Mouse (Mus musculus) CH12.LX (cell line): ENCODE data around the gene Ube2u. TPM values are rescaled to one million over a fixed set of nuclear protein-coding genes. Genes with fewer than 3 reads are reported as not detected.
A peak's percentile ranks its signal among the peaks of the same experiment; 100 is the strongest.

ENCODE experiments used
- DNase-seq: peaks from one replicate; pipeline ENCODE4 v3.0.0-alpha.2; 2013; ENCODE audit errors: extremely low read depth
- H3K27ac ChIP-seq: 2 replicates; pipeline ENCODE4 v1.5.1; 2012; ENCODE audit warnings: low read depth, mild to moderate bottlenecking, control low read depth, moderate library complexity; ENCODE audit not compliant: insufficient read depth
- H3K27me3 ChIP-seq: replicated peaks from 2 replicates; pipeline ENCODE3; 2012; ENCODE audit warnings: inconsistent platforms
- H3K36me3 ChIP-seq, 2 experiments: replicated peaks in 1 of 2; 2 replicates each; pipeline versions ENCODE3 to v1.6.1; 2012; ENCODE audit warnings: inconsistent platforms in 1 of 2, low read length in 1 of 2, mild to moderate bottlenecking in 1 of 2, mixed read lengths in 1 of 2, moderate library complexity in 1 of 2; ENCODE audit not compliant: control insufficient read depth in 1 of 2, insufficient read depth in 1 of 2
- H3K4me1 ChIP-seq, 2 experiments: 2 replicates each; pipeline ENCODE4 v1.6.1; 2012; ENCODE audit warnings: inconsistent platforms in 1 of 2, moderate library complexity in 1 of 2; ENCODE audit not compliant: insufficient read depth in 2 of 2, control insufficient read depth in 1 of 2
- H3K4me2 ChIP-seq: 2 replicates; pipeline ENCODE4 v1.6.1; 2012; ENCODE audit warnings: low read depth, mild to moderate bottlenecking, control low read depth; ENCODE audit not compliant: poor library complexity, insufficient read depth, severe bottlenecking
- H3K4me3 ChIP-seq, 3 experiments: fragments of 150-350 bp in 1 of 3; sonication (generic) in 1 of 3; replicated peaks in 1 of 3; 2 replicates each; pipeline versions ENCODE3 to v1.5.1; 2011 to 2012; ENCODE audit warnings: low read depth in 2 of 3, low read length in 2 of 3, mild to moderate bottlenecking in 2 of 3, moderate library complexity in 2 of 3, control low read depth in 1 of 3, improper control_type of control experiment in 1 of 3, inconsistent platforms in 1 of 3, mixed read lengths in 1 of 3; ENCODE audit not compliant: poor library complexity in 1 of 3
- H3K79me2 ChIP-seq: replicated peaks from 2 replicates; pipeline ENCODE4 v1.6.1; 2012; ENCODE audit warnings: mild to moderate bottlenecking, moderate library complexity; ENCODE audit not compliant: control insufficient read depth, poor library complexity, insufficient read depth, severe bottlenecking; ENCODE audit errors: extremely low read depth
- H3K9ac ChIP-seq: 2 replicates; pipeline ENCODE4 v1.6.1; 2012; ENCODE audit warnings: low read depth, mild to moderate bottlenecking, control low read depth, moderate library complexity; ENCODE audit not compliant: insufficient read depth
- H3K9me3 ChIP-seq: replicated peaks from 2 replicates; pipeline ENCODE3; 2012; ENCODE audit warnings: low read length, inconsistent platforms, mixed read lengths
- BHLHE40 ChIP-seq: IDR thresholded peaks from 2 replicates; pipeline ENCODE4 v1.6.1; 2011; ENCODE audit warnings: mild to moderate bottlenecking, low read depth, low read length, improper control_type of control experiment
- CHD1 ChIP-seq: IDR thresholded peaks from 2 replicates; pipeline ENCODE4 v1.6.1; 2012; ENCODE audit warnings: low read depth, low read length, improper control_type of control experiment, inconsistent platforms
- CTCF ChIP-seq, 2 experiments: IDR thresholded peaks in 1 of 2; conservative IDR thresholded peaks in 1 of 2; 2 replicates each; pipeline ENCODE4 v1.5.1; 2011 to 2012; ENCODE audit warnings: low read depth in 2 of 2, low read length in 2 of 2, improper control_type of control experiment in 1 of 2, inconsistent platforms in 1 of 2, mild to moderate bottlenecking in 1 of 2, moderate library complexity in 1 of 2
- E2F4 ChIP-seq: IDR thresholded peaks from 2 replicates; pipeline ENCODE4 v1.6.1; 2011; ENCODE audit warnings: low read depth, low read length, improper control_type of control experiment; ENCODE audit not compliant: insufficient replicate concordance
- GABPA ChIP-seq: IDR thresholded peaks from 2 replicates; pipeline ENCODE4 v1.6.1; 2012; ENCODE audit warnings: low read depth, low read length, improper control_type of control experiment, inconsistent platforms; ENCODE audit not compliant: insufficient replicate concordance
- HCFC1 ChIP-seq: IDR thresholded peaks from 2 replicates; pipeline ENCODE4 v1.6.1; 2012; ENCODE audit warnings: low read depth, mild to moderate bottlenecking, inconsistent platforms, low read length, improper control_type of control experiment
- JUN ChIP-seq: IDR thresholded peaks from 2 replicates; pipeline ENCODE4 v1.6.1; 2011; ENCODE audit warnings: low read depth, mild to moderate bottlenecking, low read length, improper control_type of control experiment, moderate library complexity; ENCODE audit not compliant: insufficient read depth
- JUND ChIP-seq: conservative IDR thresholded peaks from 2 replicates; pipeline ENCODE4 v1.6.1; 2011; ENCODE audit warnings: low read depth, low read length, improper control_type of control experiment
- KAT2A ChIP-seq: IDR thresholded peaks from 2 replicates; pipeline ENCODE4 v1.6.1; 2012; ENCODE audit warnings: low read length, improper control_type of control experiment, inconsistent platforms; ENCODE audit not compliant: insufficient replicate concordance
- MAFK ChIP-seq: IDR thresholded peaks from 2 replicates; pipeline ENCODE4 v1.6.1; 2011; ENCODE audit warnings: low read length, improper control_type of control experiment; ENCODE audit not compliant: insufficient replicate concordance
- MAX ChIP-seq: IDR thresholded peaks from 2 replicates; pipeline ENCODE4 v1.6.1; 2011; ENCODE audit warnings: low read length, improper control_type of control experiment
- MAZ ChIP-seq: IDR thresholded peaks from 2 replicates; pipeline ENCODE4 v1.6.1; 2012; ENCODE audit warnings: low read depth, mild to moderate bottlenecking, inconsistent platforms, low read length, improper control_type of control experiment, moderate library complexity
- MEF2A ChIP-seq: IDR thresholded peaks from 2 replicates; pipeline ENCODE4 v1.6.1; 2014; ENCODE audit warnings: low read depth, mild to moderate bottlenecking, inconsistent platforms, low read length, improper control_type of control experiment, borderline replicate concordance
- NELFE ChIP-seq: IDR thresholded peaks from 2 replicates; pipeline ENCODE4 v1.6.1; 2011; ENCODE audit warnings: low read depth, low read length, improper control_type of control experiment
- PAX5 ChIP-seq: IDR thresholded peaks from 2 replicates; pipeline ENCODE4 v1.6.1; 2012; ENCODE audit warnings: low read length, inconsistent platforms, mixed read lengths
- RAD21 ChIP-seq: IDR thresholded peaks from 2 replicates; pipeline ENCODE4 v1.6.1; 2011; ENCODE audit warnings: low read depth, mild to moderate bottlenecking, low read length, improper control_type of control experiment, moderate library complexity
- RCOR1 ChIP-seq: conservative IDR thresholded peaks from 2 replicates; pipeline ENCODE4 v1.6.1; 2012; ENCODE audit warnings: low read depth, mild to moderate bottlenecking, inconsistent platforms, low read length, improper control_type of control experiment
- SIN3A ChIP-seq: IDR thresholded peaks from 2 replicates; pipeline ENCODE4 v1.6.1; 2012; ENCODE audit warnings: low read length, improper control_type of control experiment, inconsistent platforms
- SMC3 ChIP-seq: IDR thresholded peaks from 2 replicates; pipeline ENCODE4 v1.6.1; 2011; ENCODE audit warnings: low read depth, low read length, improper control_type of control experiment
- TBP ChIP-seq: conservative IDR thresholded peaks from 2 replicates; pipeline ENCODE4 v1.6.1; 2011; ENCODE audit warnings: low read depth, low read length, improper control_type of control experiment
- USF2 ChIP-seq: conservative IDR thresholded peaks from 2 replicates; pipeline ENCODE4 v1.6.1; 2011; ENCODE audit warnings: low read depth, low read length, improper control_type of control experiment
- ZMIZ1 ChIP-seq: IDR thresholded peaks from 2 replicates; pipeline ENCODE4 v1.6.1; 2012; ENCODE audit warnings: low read depth, mild to moderate bottlenecking, inconsistent platforms, low read length, improper control_type of control experiment
- ZNF384 ChIP-seq: IDR thresholded peaks from 2 replicates; pipeline ENCODE4 v1.6.1; 2012; ENCODE audit warnings: low read depth, low read length, improper control_type of control experiment, inconsistent platforms
- dilution Hi-C: fragments of 300-500 bp; cut with MboI; formaldehyde crosslinking; loops from 2 replicates; pipeline ENCODE4 v1.14.3; 2020; ENCODE audit warnings: low sequenced_read_pairs; ENCODE audit not compliant: extremely low pct_unique_long_range_greater_than_20kb, extremely low pct_ligation_motif_present
- in situ Hi-C: fragments of 300-500 bp; cut with MboI; formaldehyde crosslinking; loops from 3 replicates; pipeline ENCODE4 v1.14.3; 2019; ENCODE audit warnings: low sequenced_read_pairs, low pct_ligation_motif_present, low pct_unique_long_range_greater_than_20kb, mixed read lengths
- polyA plus RNA-seq: library from polyadenylated mRNA; unstranded; fragments of >175 nt; gene quantifications from 2 replicates; pipeline ENCODE4 v1.2.1, GENCODE M21; 2012; ENCODE audit warnings: low read depth; ENCODE audit not compliant: insufficient read length
- total RNA-seq, 2 experiments: library from RNA; depleted of rRNA; stranded (reverse); fragments of 300-350 nt in 1 of 2; fragments of >200 nt in 1 of 2; gene quantifications; 2 replicates each; pipeline ENCODE4 v1.2.3; 2012 to 2014

The Ube2u gene
- total and polyA plus RNA-seq, 3 experiments = not detected

- Histone ChIP-seq H3K9ac (no peak overlapping the region), H3K27ac (no peak overlapping the region), H3K9me3 (peaks cover 2% of the 10 kb centered on the region)
- DNase-seq = no peak
- in situ Hi-C loops = no loop called here
- TF ChIP-seq PAX5 = no peak
- no peak for TF ChIP-seq MEF2A
- no peak for TF ChIP-seq HCFC1
- no peak for TF ChIP-seq CHD1
- no peak for TF ChIP-seq SIN3A
- no peak for TF ChIP-seq NELFE
- TF ChIP-seq BHLHE40 = no peak
- TF ChIP-seq RCOR1 = no peak
- TF ChIP-seq ZMIZ1 = no peak
- TF ChIP-seq USF2 = no peak
- TF ChIP-seq, all 38 proteins: peak for 0
- H3K36me3 ChIP-seq = no peaks in the 10 kb centered on the region
- H3K4me2 ChIP-seq = no peak overlapping the region
- no peaks in the 10 kb centered on the region for H3K79me2 ChIP-seq
- dilution Hi-C loops = no loop called here
- no peaks in the 10 kb centered on the region for H3K27me3 ChIP-seq
- no peaks in the 10 kb centered on the region for H3K4me1 ChIP-seq
- no peak overlapping the region for H3K4me3 ChIP-seq
Measured at GRCm38 (mm10) chr4:100534946-100535345, 56.3 kb downstream of the Ube2u start.

GRCm38 (mm10) chr4:100537898-100538297 is 59.2 kb downstream of the Ube2u start:
- dilution Hi-C loops = no loop called here
- Histone ChIP-seq H3K4me1 (no peaks in the 10 kb centered on the region), H3K4me2 (no peak overlapping the region), H3K27me3 (no peaks in the 10 kb centered on the region), H3K79me2 (no peaks in the 10 kb centered on the region), H3K36me3 (no peaks in the 10 kb centered on the region), H3K27ac (no peak overlapping the region), H3K9me3 (peaks cover 3% of the 10 kb centered on the region), H3K9ac (no peak overlapping the region), H3K4me3 (no peak overlapping the region)
- peak; percentile 34 for DNase-seq
- TF ChIP-seq ZNF384 = no peak
- TF ChIP-seq MAZ = no peak
- TF ChIP-seq TBP = no peak
- no peak for TF ChIP-seq MAX
- no peak for TF ChIP-seq E2F4
- no peak for TF ChIP-seq KAT2A
- no peak for TF ChIP-seq ZMIZ1
- no peak for TF ChIP-seq BHLHE40
- peak; percentile 70 for TF ChIP-seq RAD21
- TF ChIP-seq MAFK = no peak
- TF ChIP-seq JUN = no peak
- no peak for TF ChIP-seq GABPA
- peak; percentile 28 to 63; a peak in 3 of 4 replicates for TF ChIP-seq CTCF (conservative IDR thresholded peaks at IDR 0.05 in 1 of 2, IDR thresholded peaks at IDR 0.05 in 1 of 2; ENCODE audit: low read depth in 2 of 2, low read length in 2 of 2)
- TF ChIP-seq SMC3 = peak; percentile 61
- no peak for TF ChIP-seq JUND
- no peak for TF ChIP-seq NELFE
- in situ Hi-C loops = no loop called here
